Mouse (Mus musculus) lung, embryonic 16.5 days (tissue): ENCODE measurements around the gene Usp16. TPM values are rescaled to one million over a fixed set of nuclear protein-coding genes. Genes with fewer than 3 reads are reported as not detected.

Experiments
- ATAC-seq: fragments of 200-750 bp; cut with Nextera tagmentation; 2 replicates; pipeline ENCODE4 v1.8.0; 2017; ENCODE audit warnings: low read depth, mild to moderate bottlenecking, moderate library complexity
- H3K27ac ChIP-seq: fragments of 300-500 bp; sonication (generic); 2 replicates; pipeline ENCODE4 v1.5.1; 2014; ENCODE audit warnings: mild to moderate bottlenecking, control low read depth, low read length
- H3K27me3 ChIP-seq: fragments of 300-500 bp; sonication (generic); 2 replicates; pipeline ENCODE4 v1.6.1; 2014; ENCODE audit warnings: low read depth, low read length, mixed read lengths; ENCODE audit not compliant: control insufficient read depth, insufficient read depth
- H3K36me3 ChIP-seq: fragments of 300-500 bp; sonication (generic); 2 replicates; pipeline ENCODE4 v1.6.1; 2014; ENCODE audit warnings: low read length; ENCODE audit not compliant: control insufficient read depth, insufficient read depth
- H3K4me1 ChIP-seq: fragments of 300-500 bp; sonication (generic); replicated peaks from 2 replicates; pipeline ENCODE4 v1.6.1; 2014; ENCODE audit warnings: low read length, mixed read lengths; ENCODE audit not compliant: control insufficient read depth, insufficient read depth
- H3K4me2 ChIP-seq: fragments of 300-500 bp; sonication (generic); 2 replicates; pipeline ENCODE4 v1.6.1; 2014; ENCODE audit warnings: low read depth, low read length, control low read depth
- H3K4me3 ChIP-seq: fragments of 300-500 bp; sonication (generic); 2 replicates; pipeline ENCODE4 v1.5.1; 2014; ENCODE audit warnings: mild to moderate bottlenecking, low read length, control low read depth
- H3K9ac ChIP-seq: fragments of 300-500 bp; sonication (generic); 2 replicates; pipeline ENCODE4 v1.6.1; 2014; ENCODE audit warnings: low read length, control low read depth
- H3K9me3 ChIP-seq: fragments of 300-500 bp; sonication (generic); 2 replicates; pipeline ENCODE4 v1.6.1; 2016; ENCODE audit warnings: low read length; ENCODE audit not compliant: control insufficient read depth
- WGBS: fragments of 180-500 bp; shearing (Covaris S2); extraction: QIAGEN DNeasy Blood & Tissue Kit; methylation state at CpG from one replicate; pipeline ENCODE4 v1.1.7; 2014; 5-methylcytosine and 5-hydroxymethylcytosine counted together
- polyA plus RNA-seq: library from polyadenylated mRNA; unstranded; fragments of >200 nt; fragmentation: Nextera tagmentation; extraction: Ambion mirVana; gene quantifications from 2 replicates; pipeline ENCODE4 v1.2.1, GENCODE M21; 2015

Usp16 gene
- polyA plus RNA-seq, 1 experiment from 2014 or later = 39.5 TPM

GRCm38 (mm10) chr16:87496728-87497127 lies 42.2 kb downstream of the Usp16 start:
- WGBS = 86% methylated on average over 2 of the region's 2 CpGs
- no peak for ATAC-seq
- Histone ChIP-seq H3K27me3 (no peaks in the 10 kb centered on the region), H3K4me2 (peak overlapping the region; percentile 73), H3K4me3 (peak overlapping the region; percentile 25; the same call in 1 of the 2 replicates), H3K4me1 (peaks cover 17% of the 10 kb centered on the region), H3K36me3 (peaks cover 11% of the 10 kb centered on the region), H3K9me3 (no peaks in the 10 kb centered on the region), H3K27ac (no peak overlapping the region), H3K9ac (0 out of 2 replicates have a peak overlapping the region, but pooled peaks have one; percentile 24)

DNA sequence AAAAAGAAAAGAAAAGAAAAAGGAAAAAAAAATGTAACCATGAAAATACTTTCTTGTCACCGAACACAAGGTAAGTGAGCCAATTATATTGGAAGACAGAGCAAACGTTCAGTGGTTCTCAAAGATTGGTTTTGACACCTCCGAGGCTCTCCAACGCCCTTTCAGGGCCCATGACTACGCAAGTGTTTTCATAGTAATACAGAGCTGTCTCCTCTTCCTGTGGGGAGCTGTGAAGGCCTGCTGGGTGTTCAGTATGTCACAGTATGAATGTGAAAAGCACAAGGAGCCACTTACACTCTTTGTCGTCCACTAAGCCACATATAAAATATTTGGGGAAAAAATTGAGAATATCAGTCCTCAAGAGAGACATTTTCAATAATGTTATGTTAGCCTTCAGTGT lies 42.7 kb downstream of the Usp16 start:
- H3K4me3 ChIP-seq = no peak overlapping the region
- no peak overlapping the region for H3K27ac ChIP-seq
- H3K4me2 ChIP-seq = 0 out of 2 replicates have a peak overlapping the region, but pooled peaks have one; percentile 11
- ATAC-seq = no peak
- 83% methylated on average over 6 of the region's 6 CpGs for WGBS
- peaks cover 17% of the 10 kb centered on the region for H3K4me1 ChIP-seq
- no peaks in the 10 kb centered on the region for H3K27me3 ChIP-seq
- peaks cover 8% of the 10 kb centered on the region for H3K36me3 ChIP-seq
- no peaks in the 10 kb centered on the region for H3K9me3 ChIP-seq
- H3K9ac ChIP-seq = no peak overlapping the region

GRCm38 (mm10) chr16:87499556-87499955 lies 45.1 kb downstream of the Usp16 start:
- Histone ChIP-seq H3K27ac (no peak overlapping the region), H3K36me3 (no peaks in the 10 kb centered on the region), H3K4me3 (no peak overlapping the region), H3K4me1 (peaks cover 11% of the 10 kb centered on the region), H3K4me2 (no peak overlapping the region), H3K9me3 (no peaks in the 10 kb centered on the region), H3K9ac (no peak overlapping the region), H3K27me3 (no peaks in the 10 kb centered on the region)
- no peak for ATAC-seq
- 69% methylated on average over 6 of the region's 6 CpGs for WGBS

- ATAC-seq = peak; percentile 82
- Histone ChIP-seq H3K9me3 (no peaks in the 10 kb centered on the region), H3K4me3 (no peak overlapping the region), H3K4me2 (no peak overlapping the region), H3K27ac (no peak overlapping the region; the same call in 1 of the 2 replicates), H3K9ac (no peak overlapping the region), H3K27me3 (no peaks in the 10 kb centered on the region), H3K36me3 (no peaks in the 10 kb centered on the region), H3K4me1 (peaks cover 9% of the 10 kb centered on the region; the same call in 1 of the 2 replicates)
- WGBS = 27% methylated on average over 13 of the region's 13 CpGs
Observed at GRCm38 (mm10) chr16:87501304-87502078, 47.0 kb downstream of the Usp16 start.

DNA sequence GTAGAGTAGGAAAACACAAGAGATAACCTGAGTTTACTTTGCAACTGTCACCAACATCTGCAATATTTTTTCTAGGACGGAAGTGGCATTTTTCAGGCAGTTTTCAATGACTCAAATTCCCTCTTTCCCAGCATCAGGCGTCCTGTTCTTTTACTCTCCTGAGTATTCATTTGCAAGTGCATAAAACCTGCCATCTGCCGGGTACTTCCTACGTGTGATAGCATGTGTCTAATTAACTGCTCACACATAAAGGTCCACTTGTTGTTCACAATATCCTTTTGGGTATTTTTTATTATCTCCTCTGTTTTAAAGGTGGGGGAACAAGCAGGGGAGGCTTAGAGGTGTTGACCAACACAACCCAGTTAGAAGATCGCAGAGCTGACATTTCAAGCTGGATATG lies 57.2 kb downstream of the Usp16 start:
- WGBS = 72% methylated on average over 5 of the region's 5 CpGs
- Histone ChIP-seq H3K36me3 (no peaks in the 10 kb centered on the region), H3K9me3 (no peaks in the 10 kb centered on the region), H3K27ac (no peak overlapping the region), H3K4me2 (no peak overlapping the region), H3K4me1 (no peaks in the 10 kb centered on the region), H3K27me3 (no peaks in the 10 kb centered on the region), H3K9ac (no peak overlapping the region), H3K4me3 (no peak overlapping the region)
- ATAC-seq = no peak

GRCm38 (mm10) chr16:87512331-87512730 lies 57.8 kb downstream of the Usp16 start:
- Histone ChIP-seq H3K4me1 (no peaks in the 10 kb centered on the region), H3K4me3 (no peak overlapping the region), H3K36me3 (no peaks in the 10 kb centered on the region), H3K9ac (no peak overlapping the region), H3K27ac (no peak overlapping the region), H3K9me3 (no peaks in the 10 kb centered on the region), H3K27me3 (no peaks in the 10 kb centered on the region), H3K4me2 (no peak overlapping the region)
- ATAC-seq = no peak
- WGBS = 94% methylated on average over 14 of the region's 14 CpGs

- Histone ChIP-seq H3K9ac (no peak overlapping the region), H3K36me3 (no peaks in the 10 kb centered on the region), H3K27ac (no peak overlapping the region), H3K4me2 (no peak overlapping the region), H3K4me3 (no peak overlapping the region), H3K9me3 (no peaks in the 10 kb centered on the region), H3K27me3 (no peaks in the 10 kb centered on the region), H3K4me1 (no peaks in the 10 kb centered on the region)
- WGBS = 63% methylated on average over 5 of the region's 5 CpGs
- ATAC-seq = no peak
Observed at GRCm38 (mm10) chr16:87524228-87524627, 69.7 kb downstream of the Usp16 start.

DNA sequence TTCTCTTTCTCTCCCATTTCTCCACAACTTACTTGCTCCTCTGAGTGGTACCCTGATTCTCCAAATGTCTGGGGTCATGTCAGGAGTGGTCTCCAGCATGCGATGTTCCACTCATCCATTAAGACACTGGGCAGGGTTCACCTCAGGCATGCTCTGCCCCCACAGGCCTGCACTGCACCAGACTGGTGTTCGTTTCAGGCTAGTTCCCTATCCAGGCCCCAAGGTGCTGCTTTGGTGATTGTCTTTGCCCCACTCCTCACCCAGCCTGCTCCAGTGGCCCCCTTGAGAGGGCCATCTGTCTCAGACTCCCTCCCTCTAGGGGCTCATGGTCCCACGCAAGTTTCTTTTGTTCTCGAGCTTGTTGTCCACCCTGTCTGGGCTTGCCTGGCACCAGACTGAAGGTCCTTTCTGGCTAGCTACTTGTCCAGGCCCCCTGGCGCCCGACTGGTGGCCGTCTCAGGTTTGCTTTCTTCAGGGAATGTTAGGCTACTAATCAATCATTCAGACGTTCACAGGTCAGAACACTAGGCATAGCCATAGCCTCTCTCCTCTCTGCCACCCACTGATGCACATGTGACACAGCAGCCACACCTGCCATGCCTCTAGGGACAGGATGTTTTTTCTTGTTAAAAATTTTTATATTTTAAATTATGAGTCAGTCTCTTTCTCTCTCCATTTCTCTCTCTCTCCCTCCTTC lies 73.2 kb downstream of the Usp16 start:
- H3K9me3 ChIP-seq = no peaks in the 10 kb centered on the region
- no peak overlapping the region for H3K27ac ChIP-seq
- H3K4me2 ChIP-seq = no peak overlapping the region
- H3K9ac ChIP-seq = no peak overlapping the region
- H3K36me3 ChIP-seq = no peaks in the 10 kb centered on the region
- no peak overlapping the region for H3K4me3 ChIP-seq
- H3K4me1 ChIP-seq = no peaks in the 10 kb centered on the region
- WGBS = 38% methylated on average over 8 of the region's 8 CpGs
- ATAC-seq = no peak
- H3K27me3 ChIP-seq = no peaks in the 10 kb centered on the region

GRCm38 (mm10) chr16:87528755-87529154 lies 74.3 kb downstream of the Usp16 start:
- no peaks in the 10 kb centered on the region for H3K36me3 ChIP-seq
- H3K4me2 ChIP-seq = no peak overlapping the region
- no peak for ATAC-seq
- H3K9me3 ChIP-seq = no peaks in the 10 kb centered on the region
- no peaks in the 10 kb centered on the region for H3K4me1 ChIP-seq
- H3K27ac ChIP-seq = no peak overlapping the region
- no peak overlapping the region for H3K9ac ChIP-seq
- WGBS = 57% methylated on average over 10 of the region's 10 CpGs
- H3K4me3 ChIP-seq = no peak overlapping the region
- H3K27me3 ChIP-seq = no peaks in the 10 kb centered on the region
